Mouse (Mus musculus) liver, embryonic 11.5 days (tissue): ENCODE data around the gene Ube2g2. TPM values are rescaled to one million over a fixed set of nuclear protein-coding genes. Genes with fewer than 3 reads are reported as not detected.

ENCODE experiments used
- ATAC-seq: fragments of 200-750 bp; cut with Nextera tagmentation; replicated peaks from 2 replicates; pipeline ENCODE4 v1.8.0; 2017; ENCODE audit warnings: moderate number of reproducible peaks, mild to moderate bottlenecking, moderate TSS enrichment, moderate library complexity; ENCODE audit not compliant: low FRiP score
- DNase-seq: peaks from one replicate; pipeline ENCODE4 v3.0.0-alpha.2; 2017; ENCODE audit warnings: low spot score
- H3K27ac ChIP-seq: fragments of 300-500 bp; sonication (generic); 2 replicates; pipeline ENCODE4 v1.5.1; 2014; ENCODE audit warnings: mild to moderate bottlenecking, low read depth, low read length, control low read depth
- H3K27me3 ChIP-seq: fragments of 300-500 bp; sonication (generic); replicated peaks from 2 replicates; pipeline ENCODE4 v1.6.1; 2014; ENCODE audit warnings: low read length, mixed read lengths; ENCODE audit not compliant: control insufficient read depth, insufficient read depth
- H3K36me3 ChIP-seq: fragments of 300-500 bp; sonication (generic); 2 replicates; pipeline ENCODE4 v1.6.1; 2014; ENCODE audit warnings: mild to moderate bottlenecking, low read length, moderate library complexity, mixed read lengths; ENCODE audit not compliant: control insufficient read depth, insufficient read depth
- H3K4me1 ChIP-seq: fragments of 300-500 bp; sonication (generic); replicated peaks from 2 replicates; pipeline ENCODE4 v1.6.1; 2014; ENCODE audit warnings: low read length, mixed read lengths; ENCODE audit not compliant: control insufficient read depth, insufficient read depth
- H3K4me2 ChIP-seq: fragments of 300-500 bp; sonication (generic); 2 replicates; pipeline ENCODE4 v1.6.1; 2014; ENCODE audit warnings: mild to moderate bottlenecking, control low read depth, moderate library complexity
- H3K4me3 ChIP-seq: fragments of 300-500 bp; sonication (generic); 2 replicates; pipeline ENCODE4 v1.5.1; 2014; ENCODE audit warnings: low read depth, low read length, control low read depth
- H3K9ac ChIP-seq: fragments of 300-500 bp; sonication (generic); 2 replicates; pipeline ENCODE4 v1.6.1; 2014; ENCODE audit warnings: low read depth, low read length, control low read depth
- H3K9me3 ChIP-seq: fragments of 300-500 bp; sonication (generic); 2 replicates; pipeline ENCODE4 v1.6.1; 2016; ENCODE audit warnings: low read length, inconsistent platforms, mixed read lengths; ENCODE audit not compliant: control insufficient read depth
- WGBS: fragments of 180-500 bp; shearing (Covaris S2); extraction: QIAGEN DNeasy Blood & Tissue Kit; methylation state at CpG from one replicate; pipeline ENCODE4 v1.1.7; 2014; 5-methylcytosine and 5-hydroxymethylcytosine counted together
- polyA plus RNA-seq: library from polyadenylated mRNA; unstranded; fragments of >200 nt; fragmentation: Nextera tagmentation; extraction: Ambion mirVana; gene quantifications from 2 replicates; pipeline ENCODE4 v1.2.1, GENCODE M21; 2014

Ube2g2 gene
- polyA plus RNA-seq, 1 experiment from 2014 or later: 67.9 TPM

GRCm38 (mm10) chr10:77638956-77639355 lies 16.9 kb downstream of the Ube2g2 start:
- Histone ChIP-seq H3K36me3 (peaks cover 33% of the 10 kb centered on the region), H3K9me3 (no peaks in the 10 kb centered on the region), H3K27ac (no peak overlapping the region), H3K4me3 (no peak overlapping the region), H3K4me2 (no peak overlapping the region), H3K9ac (no peak overlapping the region), H3K4me1 (0 out of 2 replicates have a peak, but pooled peaks cover 3% of the 10 kb centered on the region), H3K27me3 (no peaks in the 10 kb centered on the region)
- ATAC-seq (no peak), DNase-seq (no peak)
- WGBS: 90% methylated on average over 6 of the region's 6 CpGs

DNA sequence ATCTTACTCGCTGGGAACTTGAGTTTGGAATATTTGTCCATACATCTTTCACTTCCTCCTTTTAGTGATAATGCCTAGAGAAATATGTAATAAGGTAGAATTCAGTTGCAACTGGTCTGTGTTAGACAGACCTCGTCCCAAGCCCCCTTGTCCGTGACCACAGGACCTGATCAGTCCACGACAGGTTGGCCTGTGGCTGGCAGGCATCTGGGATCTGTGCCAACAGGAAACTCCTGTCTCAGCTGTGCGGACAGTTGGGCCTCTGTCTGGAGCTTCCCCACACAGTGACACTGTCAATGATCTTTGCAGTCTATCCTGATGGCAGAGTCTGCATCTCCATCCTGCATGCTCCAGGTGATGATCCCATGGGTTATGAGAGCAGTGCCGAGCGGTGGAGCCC lies 21.1 kb downstream of the Ube2g2 start:
- no peaks in the 10 kb centered on the region for H3K9me3 ChIP-seq
- WGBS: 82% methylated on average over 7 of the region's 7 CpGs
- DNase-seq: no peak

GRCm38 (mm10) chr10:77645571-77645970 lies 23.5 kb downstream of the Ube2g2 start:
- H3K4me3 ChIP-seq: no peak overlapping the region
- H3K36me3 ChIP-seq: peaks cover 44% of the 10 kb centered on the region
- ATAC-seq (no peak), DNase-seq (no peak)
- H3K4me2 ChIP-seq: no peak overlapping the region
- no peak overlapping the region for H3K9ac ChIP-seq
- WGBS: 85% methylated on average over 5 of the region's 5 CpGs
- no peaks in the 10 kb centered on the region for H3K4me1 ChIP-seq
- H3K27me3 ChIP-seq: no peaks in the 10 kb centered on the region
- no peaks in the 10 kb centered on the region for H3K9me3 ChIP-seq
- H3K27ac ChIP-seq: no peak overlapping the region

More for the DNA sequence above, 21.1 kb downstream of the Ube2g2 start:
- ATAC-seq: no peak
- Histone ChIP-seq H3K9ac (no peak overlapping the region), H3K4me1 (no peaks in the 10 kb centered on the region), H3K36me3 (peaks cover 44% of the 10 kb centered on the region), H3K27me3 (no peaks in the 10 kb centered on the region), H3K27ac (no peak overlapping the region), H3K4me3 (no peak overlapping the region), H3K4me2 (no peak overlapping the region)

DNA sequence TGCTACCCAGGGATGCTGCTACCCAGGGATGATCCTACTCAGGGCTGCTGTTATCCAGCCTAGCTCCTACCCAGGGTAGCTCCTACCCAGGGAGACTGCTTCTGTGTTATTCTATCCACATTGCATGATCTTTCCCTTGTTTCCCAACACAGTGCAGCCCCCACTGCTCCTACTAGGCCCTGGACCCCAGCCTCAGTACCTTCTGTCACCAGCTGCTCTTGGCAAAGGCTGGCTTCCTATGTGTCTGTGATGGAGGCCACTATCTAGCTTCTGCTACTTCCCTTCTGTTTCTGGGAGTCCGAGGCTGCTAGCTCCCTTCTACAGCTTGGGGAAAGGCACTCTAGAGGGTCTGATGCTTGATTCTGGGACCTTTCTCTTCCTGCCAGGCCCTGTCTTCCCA lies 25.4 kb downstream of the Ube2g2 start:
- ATAC-seq (no peak), DNase-seq (no peak)
- no peak overlapping the region for H3K9ac ChIP-seq
- H3K9me3 ChIP-seq: no peaks in the 10 kb centered on the region
- H3K4me1 ChIP-seq: no peaks in the 10 kb centered on the region
- no peaks in the 10 kb centered on the region for H3K27me3 ChIP-seq
- no peak overlapping the region for H3K4me3 ChIP-seq
- H3K4me2 ChIP-seq: no peak overlapping the region
- no peak overlapping the region for H3K27ac ChIP-seq
- WGBS: 71% methylated on average over 1 of the region's 1 CpGs
- peaks cover 30% of the 10 kb centered on the region for H3K36me3 ChIP-seq

GRCm38 (mm10) chr10:77647901-77648300 lies 25.8 kb downstream of the Ube2g2 start:
- peaks cover 28% of the 10 kb centered on the region for H3K36me3 ChIP-seq
- WGBS: 87% methylated on average over 8 of the region's 8 CpGs
- H3K9me3 ChIP-seq: no peaks in the 10 kb centered on the region

GRCm38 (mm10) chr10:77652046-77652445 lies 30.0 kb downstream of the Ube2g2 start:
- DNase-seq (no peak), ATAC-seq (no peak)
- no peak overlapping the region for H3K27ac ChIP-seq
- no peaks in the 10 kb centered on the region for H3K36me3 ChIP-seq
- H3K9me3 ChIP-seq: no peaks in the 10 kb centered on the region
- no peaks in the 10 kb centered on the region for H3K27me3 ChIP-seq
- no peak overlapping the region for H3K4me3 ChIP-seq
- H3K4me1 ChIP-seq: no peaks in the 10 kb centered on the region
- WGBS: 90% methylated on average over 9 of the region's 9 CpGs
- H3K9ac ChIP-seq: no peak overlapping the region
- H3K4me2 ChIP-seq: no peak overlapping the region

More at GRCm38 (mm10) chr10:77647901-77648300, 25.8 kb downstream of the Ube2g2 start:
- H3K27ac ChIP-seq: no peak overlapping the region
- no peaks in the 10 kb centered on the region for H3K4me1 ChIP-seq
- H3K4me3 ChIP-seq: no peak overlapping the region
- no peak overlapping the region for H3K9ac ChIP-seq
- no peak for DNase-seq
- H3K27me3 ChIP-seq: no peaks in the 10 kb centered on the region
- H3K4me2 ChIP-seq: no peak overlapping the region
- no peak for ATAC-seq

- Histone ChIP-seq H3K27me3 (peaks cover under 1% of the 10 kb centered on the region), H3K4me1 (no peaks in the 10 kb centered on the region), H3K4me3 (no peak overlapping the region), H3K36me3 (no peaks in the 10 kb centered on the region), H3K4me2 (no peak overlapping the region), H3K9ac (no peak overlapping the region), H3K27ac (no peak overlapping the region), H3K9me3 (no peaks in the 10 kb centered on the region)
- WGBS: 60% methylated on average over 15 of the region's 15 CpGs
- no peak for ATAC-seq
- DNase-seq: no peak
Measured at GRCm38 (mm10) chr10:77658286-77658994, 36.4 kb downstream of the Ube2g2 start.

GRCm38 (mm10) chr10:77663949-77664665 lies 42.0 kb downstream of the Ube2g2 start:
- no peak for DNase-seq
- WGBS: 37% methylated on average over 43 of the region's 43 CpGs

GRCm38 (mm10) chr10:77666342-77666741 lies 44.3 kb downstream of the Ube2g2 start:
- no peak overlapping the region for H3K4me2 ChIP-seq
- 82% methylated on average over 8 of the region's 8 CpGs for WGBS
- DNase-seq (no peak), ATAC-seq (no peak)
- no peak overlapping the region for H3K9ac ChIP-seq
- H3K9me3 ChIP-seq: no peaks in the 10 kb centered on the region
- no peak overlapping the region for H3K27ac ChIP-seq
- H3K4me3 ChIP-seq: no peak overlapping the region
- H3K36me3 ChIP-seq: no peaks in the 10 kb centered on the region
- H3K27me3 ChIP-seq: peaks cover 23% of the 10 kb centered on the region
- H3K4me1 ChIP-seq: peaks cover 6% of the 10 kb centered on the region; the same call in 1 of the 2 replicates

More at GRCm38 (mm10) chr10:77663949-77664665, 42.0 kb downstream of the Ube2g2 start:
- Histone ChIP-seq H3K27ac (no peak overlapping the region), H3K27me3 (peaks cover 23% of the 10 kb centered on the region), H3K4me3 (no peak overlapping the region), H3K9me3 (no peaks in the 10 kb centered on the region), H3K9ac (no peak overlapping the region), H3K4me2 (no peak overlapping the region), H3K36me3 (no peaks in the 10 kb centered on the region), H3K4me1 (no peaks in the 10 kb centered on the region)
- no peak for ATAC-seq
